Mouse (Mus musculus): Measurements from ENCODE around the gene Aqp8. TPM values are rescaled to one million over a fixed set of nuclear protein-coding genes. Genes with fewer than 3 reads are reported as not detected.

Aqp8 gene
- polyA plus RNA-seq, 1 experiment from 2014 or later, result not detected

DNA sequence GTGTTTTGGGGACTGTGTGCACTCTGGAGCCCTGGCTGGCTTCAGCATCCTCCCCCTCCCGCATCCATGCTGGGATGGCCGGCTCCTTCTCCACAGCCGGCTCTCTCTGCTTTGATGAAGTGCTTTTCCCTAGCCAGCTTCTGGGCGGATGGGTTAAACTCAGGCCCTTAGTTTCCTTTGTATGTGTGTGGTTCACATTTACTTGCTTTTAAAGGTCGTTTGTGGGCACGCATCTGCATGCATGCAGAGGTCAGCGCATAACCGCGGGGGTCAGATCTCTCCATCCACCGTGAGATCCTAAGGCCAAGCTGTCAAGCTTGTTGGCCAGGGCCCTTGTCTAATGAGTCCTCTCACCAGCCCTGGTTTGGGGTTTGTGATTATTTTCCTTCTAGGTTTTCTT is 12.4 kb upstream of the Aqp8 start:
- ATAC-seq (ENCODE audit: low FRiP score, low read depth), result no peak
- Histone ChIP-seq H3K4me1 (no peaks in the 10 kb centered on the region; the same call in 1 of the 2 replicates), H3K4me3 (no peak overlapping the region), H3K27ac (no peak overlapping the region), H3K9me3 (no peaks in the 10 kb centered on the region), H3K4me2 (replicated peaks) (no peak overlapping the region), H3K27me3 (no peaks in the 10 kb centered on the region), H3K36me3 (no peaks in the 10 kb centered on the region), H3K9ac (no peak overlapping the region)
- 60% methylated on average over 10 of the region's 10 CpGs for WGBS

- Histone ChIP-seq H3K9me3 (no peaks in the 10 kb centered on the region), H3K27ac (no peak overlapping the region), H3K4me2 (replicated peaks) (no peak overlapping the region), H3K36me3 (no peaks in the 10 kb centered on the region), H3K4me1 (no peaks in the 10 kb centered on the region; the same call in 1 of the 2 replicates), H3K9ac (no peak overlapping the region), H3K4me3 (no peak overlapping the region), H3K27me3 (no peaks in the 10 kb centered on the region)
- no peak for ATAC-seq (ENCODE audit: low FRiP score, low read depth)
- 92% methylated on average over 2 of the region's 2 CpGs for WGBS
Measured at GRCm38 (mm10) chr7:123450515-123450914, 11.6 kb upstream of the Aqp8 start.

DNA sequence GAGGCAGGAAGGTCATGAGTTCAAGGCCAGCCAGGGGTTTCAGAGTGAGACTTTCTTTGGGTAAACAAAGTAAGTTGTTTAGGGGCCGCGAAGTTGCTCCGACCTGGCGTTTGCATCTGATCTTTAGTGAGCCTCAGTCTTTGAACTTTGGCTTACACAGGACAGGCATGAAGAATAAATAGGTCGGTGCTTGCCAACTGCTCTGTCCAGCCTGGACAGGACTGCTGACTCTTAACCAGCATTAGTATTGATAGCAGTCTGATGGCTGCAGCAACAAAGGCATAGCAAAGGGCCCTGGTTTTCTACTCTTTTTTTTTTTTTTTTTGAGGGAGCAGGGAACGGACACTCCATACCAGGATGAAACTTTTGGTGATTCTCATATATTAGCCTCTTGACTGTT is 9.5 kb upstream of the Aqp8 start:
- no peaks in the 10 kb centered on the region for H3K27me3 ChIP-seq
- ATAC-seq (ENCODE audit: low FRiP score, low read depth), result no peak
- no peak overlapping the region for H3K4me2 ChIP-seq (replicated peaks)
- H3K27ac ChIP-seq, result no peak overlapping the region
- H3K9me3 ChIP-seq, result no peaks in the 10 kb centered on the region
- no peak overlapping the region for H3K9ac ChIP-seq
- H3K4me1 ChIP-seq, result no peaks in the 10 kb centered on the region; the same call in 1 of the 2 replicates
- H3K4me3 ChIP-seq, result no peak overlapping the region
- no peaks in the 10 kb centered on the region for H3K36me3 ChIP-seq
- 58% methylated on average over 6 of the region's 6 CpGs for WGBS

- 88% methylated on average over 8 of the region's 8 CpGs for WGBS
- Histone ChIP-seq H3K27me3 (no peaks in the 10 kb centered on the region), H3K9ac (no peak overlapping the region), H3K27ac (no peak overlapping the region), H3K4me1 (no peaks in the 10 kb centered on the region; the same call in 1 of the 2 replicates), H3K9me3 (no peaks in the 10 kb centered on the region), H3K4me2 (replicated peaks) (no peak overlapping the region), H3K4me3 (no peak overlapping the region), H3K36me3 (no peaks in the 10 kb centered on the region)
- ATAC-seq (ENCODE audit: low FRiP score, low read depth), result no peak
Measured at GRCm38 (mm10) chr7:123453066-123453465, 9.0 kb upstream of the Aqp8 start.

GRCm38 (mm10) chr7:123455088-123455487 is 7.0 kb upstream of the Aqp8 start:
- Histone ChIP-seq H3K27me3 (no peaks in the 10 kb centered on the region), H3K36me3 (no peaks in the 10 kb centered on the region), H3K9ac (no peak overlapping the region), H3K4me1 (no peaks in the 10 kb centered on the region; the same call in 1 of the 2 replicates), H3K4me2 (replicated peaks) (no peak overlapping the region), H3K9me3 (no peaks in the 10 kb centered on the region), H3K4me3 (no peak overlapping the region), H3K27ac (no peak overlapping the region)
- no peak for ATAC-seq (ENCODE audit: low FRiP score, low read depth)
- WGBS, result 88% methylated on average over 3 of the region's 3 CpGs

DNA sequence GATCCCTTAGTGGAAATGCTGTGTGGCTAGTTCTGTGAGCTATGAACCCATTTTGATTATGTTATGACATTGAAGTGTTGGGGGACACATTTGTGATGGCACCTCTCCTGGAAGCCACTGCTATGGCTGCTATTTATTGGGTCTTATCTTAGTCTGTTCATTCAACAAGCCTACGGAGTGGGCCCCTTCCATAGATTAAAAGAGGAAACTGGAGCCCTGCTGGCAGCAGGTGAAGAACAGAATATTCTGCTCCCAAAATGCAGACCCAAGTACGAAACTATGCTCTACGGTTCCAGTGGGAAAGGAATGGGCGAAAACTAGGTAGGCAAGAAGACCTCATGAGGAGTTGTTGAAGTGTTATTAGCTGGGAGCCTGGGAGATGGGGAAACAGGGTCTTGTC is 3.8 kb upstream of the Aqp8 start:
- Histone ChIP-seq H3K36me3 (no peaks in the 10 kb centered on the region), H3K27me3 (no peaks in the 10 kb centered on the region), H3K9ac (no peak overlapping the region), H3K27ac (no peak overlapping the region), H3K4me1 (peaks cover 4% of the 10 kb centered on the region; the same call in 1 of the 2 replicates), H3K9me3 (no peaks in the 10 kb centered on the region), H3K4me2 (replicated peaks) (no peak overlapping the region), H3K4me3 (no peak overlapping the region)
- WGBS, result 94% methylated on average over 4 of the region's 4 CpGs
- no peak for ATAC-seq (ENCODE audit: low FRiP score, low read depth)

- Histone ChIP-seq H3K4me1 (peaks cover 4% of the 10 kb centered on the region; the same call in 1 of the 2 replicates), H3K9ac (no peak overlapping the region), H3K9me3 (no peaks in the 10 kb centered on the region), H3K4me2 (replicated peaks) (no peak overlapping the region), H3K4me3 (no peak overlapping the region), H3K27me3 (no peaks in the 10 kb centered on the region), H3K27ac (no peak overlapping the region), H3K36me3 (no peaks in the 10 kb centered on the region)
- no peak for ATAC-seq (ENCODE audit: low FRiP score, low read depth)
- 76% methylated on average over 4 of the region's 4 CpGs for WGBS
Measured at GRCm38 (mm10) chr7:123459247-123459646, 2.8 kb upstream of the Aqp8 start.

- Histone ChIP-seq H3K4me1 (peaks cover 4% of the 10 kb centered on the region; the same call in 1 of the 2 replicates), H3K27me3 (peaks cover 3% of the 10 kb centered on the region; the same call in 1 of the 2 replicates), H3K4me2 (replicated peaks) (no peak overlapping the region), H3K27ac (no peak overlapping the region), H3K9ac (no peak overlapping the region), H3K9me3 (no peaks in the 10 kb centered on the region), H3K4me3 (no peak overlapping the region), H3K36me3 (no peaks in the 10 kb centered on the region)
- no peak for ATAC-seq (ENCODE audit: low FRiP score, low read depth)
- 84% methylated on average over 4 of the region's 4 CpGs for WGBS
Measured at GRCm38 (mm10) chr7:123461316-123461715, 775 bp upstream of the Aqp8 start.

- no peak for ATAC-seq (ENCODE audit: low FRiP score, low read depth)
- H3K4me2 ChIP-seq (replicated peaks), result no peak overlapping the region
- no peaks in the 10 kb centered on the region for H3K9me3 ChIP-seq
- H3K36me3 ChIP-seq, result no peaks in the 10 kb centered on the region
- H3K9ac ChIP-seq, result no peak overlapping the region
- 82% methylated on average over 4 of the region's 4 CpGs for WGBS
- peaks cover 4% of the 10 kb centered on the region; the same call in 1 of the 2 replicates for H3K4me1 ChIP-seq
- H3K4me3 ChIP-seq, result no peak overlapping the region
- no peak overlapping the region for H3K27ac ChIP-seq
- H3K27me3 ChIP-seq, result peaks cover 3% of the 10 kb centered on the region; the same call in 1 of the 2 replicates
Measured at GRCm38 (mm10) chr7:123463569-123463968, 1.5 kb downstream of the Aqp8 start.

GRCm38 (mm10) chr7:123465692-123466387 is 3.7 kb downstream of the Aqp8 start:
- Histone ChIP-seq H3K9me3 (no peaks in the 10 kb centered on the region), H3K4me2 (replicated peaks) (no peak overlapping the region), H3K4me3 (no peak overlapping the region), H3K9ac (no peak overlapping the region), H3K4me1 (peaks cover 4% of the 10 kb centered on the region; the same call in 1 of the 2 replicates), H3K36me3 (no peaks in the 10 kb centered on the region), H3K27ac (no peak overlapping the region), H3K27me3 (peaks cover 3% of the 10 kb centered on the region; the same call in 1 of the 2 replicates)
- 37% methylated on average over 6 of the region's 6 CpGs for WGBS
- no peak; the same call in 1 of the 2 replicates for ATAC-seq (ENCODE audit: low FRiP score, low read depth)

DNA sequence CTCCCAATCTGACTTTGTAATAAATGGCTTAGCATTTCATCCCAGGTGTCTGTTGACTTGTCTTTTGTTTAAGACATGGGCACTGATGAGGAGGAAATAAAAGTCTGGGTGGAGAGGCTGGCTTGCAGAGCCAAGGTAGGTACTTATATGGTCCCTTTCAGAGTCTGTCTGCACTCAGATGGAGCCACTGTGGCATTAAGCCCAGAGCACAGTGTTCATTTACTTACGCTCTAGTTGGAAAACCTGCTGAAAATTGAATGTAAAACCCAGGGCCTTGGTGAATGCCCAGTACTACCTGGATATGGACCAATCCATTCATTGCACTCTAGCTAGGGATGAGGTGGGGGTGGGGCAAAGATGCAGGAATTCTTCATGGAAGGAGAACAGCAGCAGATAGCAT is 5.9 kb downstream of the Aqp8 start:
- 86% methylated on average over 1 of the region's 1 CpGs for WGBS

DNA sequence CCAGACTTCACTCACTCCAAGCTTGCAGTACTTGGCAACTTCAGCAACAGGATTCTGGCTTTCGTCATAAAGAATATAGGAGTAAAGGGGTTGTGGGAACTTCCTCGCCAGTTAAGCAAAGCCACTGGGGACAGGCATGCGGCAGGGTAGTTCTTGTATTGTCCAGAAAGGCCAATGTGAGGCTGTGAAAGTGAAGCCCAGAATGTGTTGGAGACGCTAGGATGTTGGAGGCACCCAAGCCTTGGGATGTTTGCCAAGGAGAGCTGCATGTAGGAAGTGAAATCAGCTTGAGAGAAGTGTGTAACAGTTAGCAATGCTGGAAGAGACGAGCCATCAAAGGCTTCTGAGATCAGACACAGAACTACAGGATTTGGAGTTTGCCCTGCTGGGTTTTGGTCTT is 25.6 kb downstream of the Aqp8 start:
- H3K36me3 ChIP-seq, result peaks cover 11% of the 10 kb centered on the region
- no peaks in the 10 kb centered on the region for H3K27me3 ChIP-seq
- no peaks in the 10 kb centered on the region for H3K9me3 ChIP-seq
- H3K27ac ChIP-seq, result no peak overlapping the region
- WGBS, result 68% methylated on average over 5 of the region's 5 CpGs
- H3K9ac ChIP-seq, result no peak overlapping the region
- H3K4me2 ChIP-seq (replicated peaks), result no peak overlapping the region
- no peak for ATAC-seq (ENCODE audit: low FRiP score, low read depth)
- H3K4me3 ChIP-seq, result no peak overlapping the region
- H3K4me1 ChIP-seq, result no peaks in the 10 kb centered on the region

More for the DNA sequence above, 5.9 kb downstream of the Aqp8 start:
- H3K27me3 ChIP-seq, result peaks cover 3% of the 10 kb centered on the region; the same call in 1 of the 2 replicates
- no peak overlapping the region for H3K9ac ChIP-seq
- no peaks in the 10 kb centered on the region for H3K36me3 ChIP-seq
- no peak overlapping the region for H3K4me2 ChIP-seq (replicated peaks)
- ATAC-seq (ENCODE audit: low FRiP score, low read depth), result no peak
- H3K4me3 ChIP-seq, result no peak overlapping the region
- H3K4me1 ChIP-seq, result no peaks in the 10 kb centered on the region
- no peak overlapping the region for H3K27ac ChIP-seq
- H3K9me3 ChIP-seq, result no peaks in the 10 kb centered on the region

All from limb, embryonic 13.5 days (tissue).